In genomic region chr6:50823220-50823910, GRCm38 (mm10) we compare ENCODE assay signal across 10 mouse cellular contexts.
A peak's percentile ranks its signal among the peaks of the same experiment; 100 is the strongest.
DNase-seq lines count a peak whose midpoint lies in the region; ATAC-seq lines count a peak whose summit lies in the region.
"Had no signal": no experiment of that assay in that cellular context is flagged by ENCODE, and none has a peak within 500 bp of the region (broad histone marks: within the 10 kb centered on the region; RNA-seq: fewer than 3 reads in every experiment).

No protein-coding gene starts in this region.

- no peak overlapping the region for H3K9ac ChIP-seq in hindbrain, embryonic 14.5 days
- H3K9ac ChIP-seq in midbrain, embryonic 15.5 days: no peak overlapping the region
- no peak overlapping the region for H3K9ac ChIP-seq in intestine, embryonic 16.5 days (ENCODE audit: low read depth, low read length)

- 7% methylated on average over 18 of the region's 18 CpGs for WGBS in hindbrain, embryonic 14.5 days
- 11% methylated on average over 18 of the region's 18 CpGs for WGBS in midbrain, embryonic 15.5 days
- 29% methylated on average over 17 of the region's 18 CpGs for WGBS in intestine, embryonic 16.5 days

- no peaks in the 10 kb centered on the region for H3K9me3 ChIP-seq in hindbrain, embryonic 14.5 days (ENCODE audit: control insufficient read depth, low read length)
- H3K9me3 ChIP-seq in midbrain, embryonic 15.5 days: no peaks in the 10 kb centered on the region
- no peaks in the 10 kb centered on the region for H3K9me3 ChIP-seq in intestine, embryonic 16.5 days (ENCODE audit: control insufficient read depth, low read length)

- peak; percentile 21 for DNase-seq in CD4-positive, CD25-positive, alpha-beta regulatory T cell, adult 2 months (ENCODE audit: low read depth, low spot score)
- DNase-seq in embryo, embryonic 9.5 days (ENCODE audit: extremely low spot score): peak; percentile 56
- no peak for DNase-seq in hindbrain, embryonic 14.5 days (ENCODE audit: low spot score)
- DNase-seq in adipocyte (ENCODE audit: low spot score): no peak
- DNase-seq: kidney, postnatal 36 days; right cerebral cortex, postnatal 25 days had no signal

- peak overlapping the region; percentile 80 for H3K27ac ChIP-seq in hindbrain, embryonic 14.5 days
- H3K27ac ChIP-seq in midbrain, embryonic 15.5 days: peak overlapping the region; percentile 26; the same call in 1 of the 2 replicates
- H3K27ac ChIP-seq in intestine, embryonic 16.5 days (ENCODE audit: low read length): no peak overlapping the region

- no peak overlapping the region for H3K4me2 ChIP-seq in hindbrain, embryonic 14.5 days (replicated peaks)
- no peak overlapping the region for H3K4me2 ChIP-seq in midbrain, embryonic 15.5 days
- no peak overlapping the region for H3K4me2 ChIP-seq in intestine, embryonic 16.5 days (ENCODE audit: low read depth, low read length)

- no peaks in the 10 kb centered on the region for H3K27me3 ChIP-seq in hindbrain, embryonic 14.5 days (ENCODE audit: control insufficient read depth, insufficient read depth, low read length)
- no peaks in the 10 kb centered on the region for H3K27me3 ChIP-seq in midbrain, embryonic 15.5 days (replicated peaks)
- H3K27me3 ChIP-seq in intestine, embryonic 16.5 days (replicated peaks; ENCODE audit: control insufficient read depth, insufficient read depth, low read length): no peaks in the 10 kb centered on the region

- H3K4me3 ChIP-seq in hindbrain, embryonic 14.5 days (replicated peaks; ENCODE audit: low read length): no peak overlapping the region
- H3K4me3 ChIP-seq in midbrain, embryonic 15.5 days: no peak overlapping the region
- H3K4me3 ChIP-seq in intestine, embryonic 16.5 days (ENCODE audit: low read length): no peak overlapping the region

- peaks cover 43% of the 10 kb centered on the region for H3K4me1 ChIP-seq in hindbrain, embryonic 14.5 days (replicated peaks; ENCODE audit: control insufficient read depth, insufficient read depth, low read length)
- H3K4me1 ChIP-seq in midbrain, embryonic 15.5 days: peaks cover 48% of the 10 kb centered on the region
- peaks cover 11% of the 10 kb centered on the region for H3K4me1 ChIP-seq in intestine, embryonic 16.5 days (ENCODE audit: control insufficient read depth, insufficient read depth, low read length)

- ATAC-seq in CD4-positive, CD25-positive, alpha-beta regulatory T cell, adult 4 months: no peak
- ATAC-seq in hindbrain, embryonic 14.5 days (ENCODE audit: low FRiP score): peak; percentile 55
- peak; percentile 46 for ATAC-seq in midbrain, embryonic 15.5 days (replicated peaks)
- no peak for ATAC-seq in megakaryocyte-erythroid progenitor cell, adult 5-6 weeks (replicated peaks; ENCODE audit: low FRiP score, low TSS enrichment, poor library complexity, severe bottlenecking)
- no peak for ATAC-seq in intestine, embryonic 16.5 days

- H3K36me3 ChIP-seq in hindbrain, embryonic 14.5 days (replicated peaks; ENCODE audit: control insufficient read depth, insufficient read depth): no peaks in the 10 kb centered on the region
- no peaks in the 10 kb centered on the region for H3K36me3 ChIP-seq in midbrain, embryonic 15.5 days (replicated peaks)
- no peaks in the 10 kb centered on the region for H3K36me3 ChIP-seq in intestine, embryonic 16.5 days (ENCODE audit: control insufficient read depth, insufficient read depth, low read length)

Comparison
In these comparisons a context has a peak if more than half of its experiments do, and no peak if none do; other contexts are left out.
1. DNase-seq: peak in CD4-positive, CD25-positive, alpha-beta regulatory T cell, adult 2 months (single experiment) and embryo, embryonic 9.5 days (single experiment); none in hindbrain, embryonic 14.5 days (single experiment) and adipocyte (single experiment).
2. ATAC-seq: peak in hindbrain, embryonic 14.5 days (single experiment) and midbrain, embryonic 15.5 days (single experiment); none in CD4-positive, CD25-positive, alpha-beta regulatory T cell, adult 4 months (single experiment), megakaryocyte-erythroid progenitor cell, adult 5-6 weeks (single experiment) and intestine, embryonic 16.5 days (single experiment).